Mouse (Mus musculus) hindlimb bud, embryonic 11.5 days (tissue): ENCODE results near the gene P2ry6.

Experiments
- DNase-seq: peaks from one replicate; pipeline ENCODE4 v3.0.0-alpha.2; 2012; ENCODE audit warnings: low read depth, low spot score; ENCODE audit errors: extremely low spot score

The P2ry6 gene

DNA sequence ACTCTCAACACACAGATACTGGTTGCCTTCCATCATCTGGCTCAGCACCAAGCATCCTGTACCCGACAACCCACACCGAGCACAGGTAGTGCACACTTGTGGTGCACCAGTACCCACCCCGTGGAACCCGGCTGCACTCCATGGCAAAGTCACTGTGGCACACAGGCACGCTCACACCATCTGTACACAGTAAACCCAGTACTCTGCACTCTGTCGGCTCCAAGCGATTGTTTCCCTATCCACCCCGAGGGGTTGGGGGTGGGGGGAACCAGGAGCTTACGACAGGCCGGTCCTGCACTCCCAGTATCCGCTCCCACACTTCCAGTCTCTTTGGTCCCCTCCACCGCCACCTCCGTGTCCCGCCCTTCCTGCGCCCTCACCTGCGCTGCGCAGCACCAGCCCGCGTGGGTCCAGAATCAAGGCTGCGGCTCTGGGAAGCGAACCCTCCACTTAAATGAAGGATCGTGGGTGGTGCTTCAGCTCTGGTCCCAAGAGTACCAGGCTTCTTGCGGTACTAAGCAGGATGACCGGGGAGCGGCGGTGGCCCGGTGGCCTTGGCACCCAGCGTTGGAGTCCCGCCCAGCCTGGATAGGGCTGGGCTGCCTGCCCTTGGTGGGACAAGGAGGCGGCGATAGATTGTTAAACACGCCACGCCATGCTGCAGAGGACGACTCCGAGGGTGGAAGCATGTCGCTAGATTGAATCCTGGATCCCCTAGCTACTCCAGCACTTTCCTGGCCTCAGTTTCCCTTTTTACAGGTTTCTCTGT, at the start of gene P2ry6:
Gene P2ry6, minus strand, starts transcription at position 515 of the 769 bp plus-strand sequence.
- no peak for DNase-seq

DNA sequence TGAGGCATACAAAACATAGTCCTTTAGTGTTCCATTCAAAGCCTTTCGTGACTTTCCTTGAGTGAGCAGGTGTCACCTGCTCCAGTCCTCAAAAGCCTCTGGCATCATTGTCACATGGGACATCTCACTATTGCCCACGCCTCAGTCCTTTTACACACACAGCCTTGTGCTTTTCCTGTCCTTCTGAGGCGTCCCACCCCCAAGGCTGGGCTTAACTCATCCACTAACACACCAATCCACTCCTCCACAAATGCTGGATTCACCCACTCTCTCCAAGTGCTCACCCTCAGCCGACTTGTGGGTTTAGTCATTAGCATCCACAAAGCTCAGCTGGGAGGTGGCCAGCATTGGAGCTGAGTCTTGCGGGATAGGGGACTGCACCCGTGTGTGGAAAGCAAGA, 43.0 kb upstream of the P2ry6 start:
- DNase-seq = no peak

DNA sequence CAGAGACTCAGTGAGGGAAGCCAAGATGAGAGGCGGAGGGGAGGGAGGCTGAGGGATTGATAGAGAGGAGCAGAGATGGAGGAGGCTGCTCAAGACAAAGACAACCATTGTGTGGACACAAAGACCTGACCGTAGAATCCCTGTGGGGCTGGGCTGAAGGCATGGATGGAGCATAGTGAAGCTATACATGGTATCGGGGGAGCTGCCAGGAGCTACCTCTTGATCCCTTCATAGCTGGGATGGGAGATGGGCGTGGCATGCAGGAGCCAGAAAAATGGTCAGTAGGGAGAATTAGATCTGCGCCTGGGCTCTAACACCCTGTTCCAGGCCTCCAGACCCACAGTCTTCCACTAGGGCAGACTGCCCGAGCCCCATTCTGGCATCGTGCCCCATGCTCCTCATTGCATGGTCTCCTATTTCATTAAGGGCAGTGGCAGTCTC, 42.6 kb upstream of the P2ry6 start:
- DNase-seq = no peak

- no peak for DNase-seq
Measured at GRCm38 (mm10) chr7:101014985-101015384, 40.5 kb upstream of the P2ry6 start.

GRCm38 (mm10) chr7:101014041-101014440, 39.6 kb upstream of the P2ry6 start:
- DNase-seq = no peak

- DNase-seq = no peak
Measured at GRCm38 (mm10) chr7:101012541-101012940, 38.1 kb upstream of the P2ry6 start, which contains the start of gene P2ry2. Gene P2ry2 (minus strand): TSS chr7:101012866.

DNA sequence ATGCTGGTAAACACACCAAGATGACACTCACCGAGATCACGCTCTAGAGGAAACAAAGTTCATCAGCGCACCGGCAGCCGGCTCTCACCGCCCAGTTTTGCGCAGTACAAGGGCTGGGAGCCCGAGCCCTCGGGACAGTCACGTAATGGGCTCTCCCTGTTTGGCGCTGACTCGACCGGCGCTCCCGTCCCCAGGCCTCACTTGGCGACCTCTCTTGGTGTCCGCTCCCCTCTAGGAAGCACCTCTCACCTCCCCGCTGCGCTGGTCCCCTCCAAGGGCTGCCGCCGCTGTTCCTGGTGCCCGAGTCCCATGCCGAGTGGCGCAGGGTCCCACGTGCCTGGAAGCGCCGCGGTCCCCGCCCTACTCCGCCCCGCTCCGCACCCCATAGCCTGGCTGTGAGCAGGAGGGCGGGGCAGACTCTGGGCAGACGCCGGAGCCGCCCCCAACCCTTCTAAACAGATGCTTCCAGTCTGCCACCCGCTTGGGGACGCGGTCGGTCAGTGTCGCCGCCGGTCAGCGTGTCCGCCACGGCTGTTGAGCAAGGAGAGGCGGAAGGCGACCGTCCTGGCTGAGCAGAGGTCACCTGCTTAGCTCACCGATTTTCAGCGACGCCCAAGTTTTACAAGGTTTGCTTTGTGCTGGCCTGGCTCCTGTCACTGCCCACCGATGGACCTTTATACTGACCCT, 37.4 kb upstream of the P2ry6 start:
- no peak for DNase-seq

- DNase-seq = no peak
Measured at GRCm38 (mm10) chr7:101010741-101011140, 36.3 kb upstream of the P2ry6 start.

DNA sequence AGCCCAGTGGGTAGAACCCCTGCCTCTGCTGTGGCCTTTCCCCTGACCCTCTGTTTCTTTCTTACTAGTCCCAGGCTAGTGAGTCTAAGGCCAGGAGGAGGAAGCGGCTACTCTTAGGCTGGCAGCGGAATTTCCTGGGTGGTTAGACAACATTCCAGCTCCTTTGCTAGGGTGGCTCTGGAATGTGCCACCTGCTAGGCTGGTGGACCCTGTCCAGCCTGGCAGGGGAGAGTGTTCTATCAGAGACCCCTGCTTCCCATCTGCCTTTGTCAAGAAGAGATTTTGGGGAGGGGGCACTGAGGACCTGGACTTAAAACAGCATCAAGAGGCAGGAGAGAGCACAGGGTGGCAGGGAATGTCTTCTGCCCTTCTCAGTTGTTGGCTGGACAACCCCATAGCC, 31.8 kb upstream of the P2ry6 start:
- no peak for DNase-seq

DNA sequence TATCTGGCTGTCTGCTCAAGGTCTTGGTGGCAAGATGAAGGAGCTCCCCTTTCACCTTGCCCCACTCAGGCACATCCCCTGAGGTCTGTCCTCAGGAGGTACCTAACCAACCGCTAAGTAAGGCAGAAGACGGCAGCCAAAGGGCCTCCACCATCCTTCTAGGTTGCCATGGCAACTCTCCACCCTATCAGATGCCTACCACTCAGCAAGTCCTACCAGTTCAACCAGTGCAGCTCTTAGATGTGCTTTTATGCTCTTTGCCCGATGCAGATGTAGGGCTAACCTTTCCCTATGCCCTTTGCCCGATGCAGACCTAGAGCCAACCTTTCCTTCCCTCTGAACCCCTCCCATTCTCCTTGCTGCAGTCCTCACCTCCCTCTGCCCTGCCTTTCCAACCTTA, 30.7 kb upstream of the P2ry6 start:
- no peak for DNase-seq

- no peak for DNase-seq
Measured at GRCm38 (mm10) chr7:101003442-101004326, 29.2 kb upstream of the P2ry6 start.

- DNase-seq = no peak
Measured at GRCm38 (mm10) chr7:101002274-101002673, 27.8 kb upstream of the P2ry6 start.

GRCm38 (mm10) chr7:100999623-101000022, 25.2 kb upstream of the P2ry6 start:
- no peak for DNase-seq

- DNase-seq = no peak
Measured at GRCm38 (mm10) chr7:100998578-100998960, 24.1 kb upstream of the P2ry6 start.

DNA sequence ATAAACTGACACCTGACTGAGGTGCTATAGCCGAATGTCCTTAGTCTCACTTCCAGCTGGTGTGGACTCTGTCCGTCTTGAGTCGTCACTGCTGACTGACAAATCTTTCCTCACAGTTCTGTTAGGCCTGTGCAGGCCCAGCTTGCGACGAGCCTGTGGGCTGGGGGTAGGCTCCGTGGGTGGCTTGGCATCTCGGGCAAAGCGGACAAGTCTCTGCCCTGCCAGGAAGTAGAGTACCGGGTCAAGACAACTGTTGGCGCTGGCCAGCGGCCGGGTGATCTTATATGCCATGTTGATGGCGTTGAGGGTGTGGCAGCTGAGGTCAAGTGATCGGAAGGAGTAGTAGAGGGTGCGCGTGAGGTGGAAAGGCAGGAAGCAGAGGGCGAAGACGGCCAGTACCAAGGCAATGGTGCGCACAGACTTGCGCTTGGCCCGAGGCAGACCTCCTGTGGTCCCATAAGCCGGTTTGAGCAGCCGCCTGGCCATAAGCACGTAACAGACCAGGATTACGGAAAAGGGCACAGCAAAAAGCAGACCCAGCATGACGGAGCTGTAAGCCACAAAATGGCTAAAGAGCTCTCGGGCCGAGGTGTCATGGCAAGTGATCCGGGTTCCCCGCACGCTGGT, 23.6 kb upstream of the P2ry6 start:
- no peak for DNase-seq

- no peak for DNase-seq
Measured at GRCm38 (mm10) chr7:100997215-100997614, 22.8 kb upstream of the P2ry6 start.

DNA sequence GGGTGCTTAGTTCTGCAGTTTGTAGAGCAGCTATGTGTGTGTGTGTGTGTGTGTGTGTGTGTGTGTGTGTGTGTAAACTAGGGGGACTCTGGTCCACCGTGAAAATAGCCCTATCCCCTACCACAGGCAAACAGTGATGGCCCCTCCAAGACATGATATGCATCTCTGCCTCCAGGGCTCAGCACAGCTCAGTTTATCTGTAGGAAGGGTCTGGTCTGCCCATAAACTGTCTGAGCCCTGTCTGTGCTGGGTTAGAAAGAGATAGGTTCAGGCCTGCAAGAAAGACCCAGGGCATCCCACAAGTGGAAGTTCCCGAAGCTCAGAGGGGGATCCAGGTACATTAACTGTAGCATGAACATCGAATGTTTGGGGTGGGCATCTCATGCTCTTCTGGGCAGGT, 21.5 kb upstream of the P2ry6 start:
- DNase-seq = no peak

GRCm38 (mm10) chr7:100995260-100995864, 20.9 kb upstream of the P2ry6 start:
- DNase-seq = no peak

- DNase-seq = no peak
Measured at GRCm38 (mm10) chr7:100993166-100993565, 18.7 kb upstream of the P2ry6 start.

DNA sequence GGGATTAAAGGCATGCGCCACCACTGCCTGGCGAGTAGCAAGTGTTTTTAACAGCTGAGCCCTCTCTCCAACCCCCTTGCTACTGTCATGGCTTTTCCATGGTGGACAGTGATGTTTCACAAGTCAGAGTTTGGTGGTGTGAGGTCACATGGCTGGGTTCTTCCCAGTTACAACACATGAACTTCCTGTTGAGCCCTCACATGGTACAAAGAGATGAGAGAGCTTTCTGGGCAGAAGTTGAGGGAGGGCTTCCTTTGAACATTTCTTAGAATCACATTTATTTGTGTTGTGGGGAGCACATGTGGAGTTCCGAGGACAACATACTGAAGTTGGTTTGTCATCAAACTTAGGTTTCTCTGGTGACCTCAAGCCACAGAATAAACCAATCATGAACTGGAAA, 17.5 kb upstream of the P2ry6 start:
- DNase-seq = no peak
